Mouse (Mus musculus): ENCODE results near the gene Tuba4a.

DNA sequence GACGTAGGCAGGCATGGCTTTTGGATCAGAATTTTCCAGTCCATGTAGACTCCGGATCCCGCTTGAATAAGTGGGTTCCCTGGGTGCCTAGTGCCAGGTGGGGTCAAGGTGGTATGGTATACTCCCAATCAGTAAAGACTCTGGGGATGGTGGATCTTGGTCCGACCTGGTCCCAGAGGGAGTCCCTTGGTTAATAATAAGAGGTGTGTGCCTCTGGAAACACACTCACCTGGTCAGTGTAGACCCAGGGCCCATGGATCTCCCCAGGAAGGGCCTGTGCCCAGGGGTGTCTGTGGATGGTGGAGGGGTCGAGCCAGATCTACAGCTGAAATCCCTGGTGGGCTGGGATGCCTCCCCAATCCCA is 28.4 kb downstream of the Tuba4a start:
- no peak for TF ChIP-seq GABPA (IDR thresholded peaks at IDR 0.05; ENCODE audit: insufficient replicate concordance, low read depth, low read length)
- TF ChIP-seq EP300 (IDR thresholded peaks at IDR 0.05; ENCODE audit: low read length) = no peak
- TF ChIP-seq POLR2A (IDR thresholded peaks at IDR 0.05; ENCODE audit: low read depth, low read length) = no peak
- TF ChIP-seq CTCF (conservative IDR thresholded peaks at IDR 0.05 in 1 of 2, IDR thresholded peaks at IDR 0.05 in 1 of 2; ENCODE audit: low read depth in 2 of 2, low read length in 2 of 2) = no peak
- TF ChIP-seq POLR2AphosphoS2 (IDR thresholded peaks at IDR 0.05; ENCODE audit: low read depth, low read length) = no peak
- no peak for TF ChIP-seq BHLHE40 (IDR thresholded peaks at IDR 0.05; ENCODE audit: low read depth, low read length)
- TF ChIP-seq E2F4 (IDR thresholded peaks at IDR 0.05; ENCODE audit: insufficient replicate concordance, low read depth, low read length) = no peak
- no peak for TF ChIP-seq RAD21 (IDR thresholded peaks at IDR 0.05; ENCODE audit: low read depth, low read length)
- TF ChIP-seq TCF12 (IDR thresholded peaks at IDR 0.05; ENCODE audit: low read depth, low read length) = no peak
